Mouse (Mus musculus) granulocyte monocyte progenitor cell, adult 5-6 weeks (primary cell): Measurements from ENCODE around the gene Pcdh15. TPM values are rescaled to one million over a fixed set of nuclear protein-coding genes. Genes with fewer than 3 reads are reported as not detected.

Experiments used
- ATAC-seq: replicated peaks from 2 replicates; pipeline ENCODE4 v1.8.0; 2016; ENCODE audit warnings: mild to moderate bottlenecking, moderate TSS enrichment, inconsistent platforms; ENCODE audit not compliant: poor library complexity, severe bottlenecking
- total RNA-seq, 2 experiments: library from RNA; stranded (forward) in 1 of 2; stranded (reverse) in 1 of 2; fragments of 200-712, 200-1000 nt in 1 of 2; fragments of >200 nt in 1 of 2; fragmentation: Nextera tagmentation in 1 of 2; gene quantifications; 2 replicates each; pipeline ENCODE4 v1.2.3; 2014 to 2017

Gene Pcdh15
- total RNA-seq (2014; fragmentation: Nextera tagmentation) (not detected in 2 replicates), total RNA-seq (2017) (not detected in 2 replicates)

GRCm38 (mm10) chr10:73098966-73099845, at the start of gene Pcdh15:
Gene Pcdh15 (plus strand): TSS chr10:73099342.
- no peak for ATAC-seq

- no peak for ATAC-seq
Observed at GRCm38 (mm10) chr10:73052074-73052473, 47.1 kb upstream of the Pcdh15 start.

GRCm38 (mm10) chr10:73059726-73060230, 39.4 kb upstream of the Pcdh15 start:
- no peak for ATAC-seq

DNA sequence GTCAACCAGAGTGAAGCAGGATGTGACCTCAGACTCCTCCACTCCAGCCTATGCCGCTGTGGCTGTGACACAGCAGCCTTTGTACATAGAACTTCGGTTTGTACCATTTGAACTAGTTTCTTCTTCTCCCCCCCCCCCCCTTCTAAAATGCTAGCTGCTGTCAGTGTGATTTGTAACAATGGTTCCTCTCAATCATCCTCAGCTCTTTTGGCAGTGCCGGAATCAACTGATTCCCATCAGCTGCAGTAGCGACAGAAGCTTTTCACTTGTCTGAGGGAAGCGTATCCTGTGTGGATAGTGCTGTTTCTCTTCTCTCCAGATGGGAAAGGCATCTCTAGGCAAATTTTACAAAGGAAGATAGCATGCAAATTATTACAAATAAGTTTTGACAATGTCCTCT, 12.4 kb upstream of the Pcdh15 start:
- no peak for ATAC-seq

- ATAC-seq = no peak
Observed at GRCm38 (mm10) chr10:73096531-73097135, 2.5 kb upstream of the Pcdh15 start.

- ATAC-seq = no peak
Observed at GRCm38 (mm10) chr10:73097176-73097575, 2.0 kb upstream of the Pcdh15 start.

- peak; percentile 69; the same call in 1 of the 2 replicates for ATAC-seq
Observed at GRCm38 (mm10) chr10:73097979-73098378, 1.2 kb upstream of the Pcdh15 start.

- peak; percentile 34; the same call in 1 of the 2 replicates for ATAC-seq
Observed at GRCm38 (mm10) chr10:73099846-73100241, 702 bp downstream of the Pcdh15 start.

- no peak for ATAC-seq
Observed at GRCm38 (mm10) chr10:73103383-73103994, 4.3 kb downstream of the Pcdh15 start.

GRCm38 (mm10) chr10:73105893-73106292, 6.8 kb downstream of the Pcdh15 start:
- peak; percentile 50; the same call in 1 of the 2 replicates for ATAC-seq

- ATAC-seq = no peak
Observed at GRCm38 (mm10) chr10:73137985-73138384, 38.8 kb downstream of the Pcdh15 start.

- no peak for ATAC-seq
Observed at GRCm38 (mm10) chr10:73147543-73147942, 48.4 kb downstream of the Pcdh15 start.

DNA sequence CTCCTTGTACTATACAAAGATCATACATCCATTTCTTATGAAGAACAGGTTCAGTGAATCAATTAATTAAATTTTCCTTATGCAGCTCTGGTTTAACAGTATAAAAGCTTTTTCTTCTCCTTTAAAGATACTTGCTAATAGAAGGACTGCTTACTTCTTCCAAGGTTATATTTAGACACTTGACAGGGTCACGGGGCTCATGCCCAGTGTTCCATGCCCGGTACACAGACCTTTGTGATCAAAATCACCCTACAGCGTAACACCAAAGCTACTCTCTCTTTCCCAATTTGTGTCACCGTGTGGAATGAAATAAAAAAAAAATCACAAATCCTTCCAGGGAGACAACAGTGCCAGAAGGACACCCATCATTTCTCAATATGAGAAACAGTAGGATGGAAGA, 48.8 kb downstream of the Pcdh15 start:
- no peak for ATAC-seq

- ATAC-seq = no peak
Observed at GRCm38 (mm10) chr10:73154544-73154943, 55.4 kb downstream of the Pcdh15 start.

DNA sequence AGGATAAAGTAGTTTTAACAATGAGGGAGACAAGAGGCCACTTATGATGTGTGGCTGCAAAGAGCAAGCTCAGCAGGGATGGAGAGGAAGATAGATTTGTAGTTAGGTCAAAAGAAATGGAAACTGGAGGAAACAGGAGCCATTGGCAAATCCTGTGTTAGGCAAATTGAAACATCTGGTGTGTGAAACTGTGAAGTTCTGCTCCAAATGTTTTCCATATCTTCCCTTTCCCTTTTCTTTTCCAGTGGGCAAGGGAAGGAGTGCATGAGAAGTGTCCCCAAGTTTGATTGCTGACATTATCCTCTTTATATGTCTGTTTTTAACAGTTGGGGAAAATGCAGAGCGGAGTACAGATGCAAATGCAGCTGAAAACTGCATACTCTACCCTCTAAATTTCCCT, 62.6 kb downstream of the Pcdh15 start:
- ATAC-seq = no peak

- no peak for ATAC-seq
Observed at GRCm38 (mm10) chr10:73216001-73216400, 116.9 kb downstream of the Pcdh15 start.

- ATAC-seq = no peak
Observed at GRCm38 (mm10) chr10:73242294-73242693, 143.2 kb downstream of the Pcdh15 start.

DNA sequence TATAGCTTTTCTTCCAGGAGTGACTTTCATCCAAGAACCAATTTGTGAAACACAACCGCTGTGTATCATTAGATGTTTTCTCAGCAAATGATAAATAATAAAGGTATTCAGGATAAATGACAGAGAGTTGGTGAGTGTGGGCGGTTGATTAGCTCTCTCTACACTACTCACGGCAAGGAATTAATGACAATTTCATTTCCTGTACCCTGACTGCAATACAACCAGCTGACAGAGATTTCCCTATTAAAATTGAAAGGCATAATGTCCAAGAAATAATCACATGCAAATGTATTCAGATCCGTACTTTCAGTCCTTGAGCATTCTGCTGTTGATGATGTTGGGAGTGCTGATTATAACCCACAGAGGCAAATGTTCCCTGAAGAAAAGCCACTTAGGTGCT, 181.3 kb downstream of the Pcdh15 start:
- ATAC-seq = no peak

DNA sequence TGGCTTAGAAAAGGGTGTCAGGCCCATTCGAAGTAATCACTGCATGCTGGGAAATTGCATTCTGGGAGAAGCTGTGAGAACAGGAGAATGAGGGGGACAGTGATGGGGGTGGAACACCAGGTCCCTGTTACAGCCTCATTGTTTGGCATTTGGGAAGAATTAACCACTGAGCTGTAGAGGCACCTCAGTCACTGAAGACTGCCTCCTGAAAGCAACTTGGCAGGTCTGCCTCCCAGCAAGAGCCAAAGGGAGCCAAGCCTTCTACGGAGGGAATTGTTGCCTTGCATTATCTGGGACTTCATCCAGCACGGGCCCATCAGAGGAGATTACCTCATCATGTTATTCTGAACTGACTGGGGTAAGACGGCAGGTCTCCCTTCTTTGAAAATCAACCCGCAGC, 197.3 kb downstream of the Pcdh15 start:
- no peak for ATAC-seq

DNA sequence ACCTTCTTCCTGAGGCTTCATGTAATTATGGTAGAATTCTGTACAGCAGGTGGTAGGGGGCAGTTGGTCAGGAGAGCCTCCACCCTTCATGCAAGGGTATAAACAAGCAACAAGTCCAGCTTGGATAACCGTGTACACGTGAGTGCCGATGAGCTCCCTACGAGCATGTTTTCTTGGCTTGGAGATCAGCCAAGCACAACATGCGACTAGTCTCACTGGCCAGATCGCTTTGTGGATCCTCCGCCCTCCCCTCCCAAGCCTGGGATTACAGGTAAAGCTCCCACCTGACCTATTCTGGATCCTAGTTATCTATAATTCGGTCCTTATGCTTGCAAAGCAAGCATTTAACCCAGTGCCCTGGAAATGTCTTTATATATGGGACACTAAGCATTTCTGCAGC, 202.8 kb downstream of the Pcdh15 start:
- no peak for ATAC-seq

DNA sequence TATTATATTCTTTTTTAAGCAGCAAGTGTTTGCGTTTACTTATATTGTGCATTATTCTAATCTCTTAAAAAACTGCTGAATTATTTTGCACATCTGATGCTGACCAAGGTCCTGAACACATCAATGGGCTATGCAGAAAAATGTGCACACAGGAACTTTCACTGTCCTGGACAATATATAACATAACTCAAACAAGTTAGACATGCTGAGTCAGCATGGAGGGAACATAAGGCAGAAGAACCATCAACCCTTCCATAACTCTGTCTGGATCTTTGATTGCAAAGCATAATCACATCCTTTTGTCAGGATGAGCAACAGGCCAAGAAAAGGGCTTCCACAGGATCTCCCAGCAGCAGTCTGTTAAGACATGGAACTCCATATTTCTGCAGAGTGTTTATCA, 207.5 kb downstream of the Pcdh15 start:
- no peak for ATAC-seq
